Mouse (Mus musculus) retina, postnatal 7 days (tissue): ENCODE data around the gene Nrp1.

Experiments used
- DNase-seq: peaks from one replicate; pipeline ENCODE4 v3.0.0-alpha.2; 2012; ENCODE audit warnings: low read depth, low spot score

Gene Nrp1

GRCm38 (mm10) chr8:128371026-128371425 lies 12.6 kb downstream of the Nrp1 start:
- DNase-seq = no peak

- no peak for DNase-seq
Observed at GRCm38 (mm10) chr8:128371789-128372188, 13.4 kb downstream of the Nrp1 start.

- no peak for DNase-seq
Observed at GRCm38 (mm10) chr8:128372724-128373123, 14.3 kb downstream of the Nrp1 start.

GRCm38 (mm10) chr8:128373418-128373817 lies 15.0 kb downstream of the Nrp1 start:
- DNase-seq = no peak

- no peak for DNase-seq
Observed at GRCm38 (mm10) chr8:128375291-128375690, 16.9 kb downstream of the Nrp1 start.

- DNase-seq = no peak
Observed at GRCm38 (mm10) chr8:128383176-128383575, 24.8 kb downstream of the Nrp1 start.

GRCm38 (mm10) chr8:128384366-128384765 lies 26.0 kb downstream of the Nrp1 start:
- no peak for DNase-seq

- no peak for DNase-seq
Observed at GRCm38 (mm10) chr8:128384921-128385332, 26.5 kb downstream of the Nrp1 start.

- DNase-seq = no peak
Observed at GRCm38 (mm10) chr8:128386963-128387621, 28.7 kb downstream of the Nrp1 start.

- DNase-seq = no peak
Observed at GRCm38 (mm10) chr8:128390759-128391158, 32.4 kb downstream of the Nrp1 start.

- DNase-seq = no peak
Observed at GRCm38 (mm10) chr8:128391182-128391760, 32.9 kb downstream of the Nrp1 start.

GRCm38 (mm10) chr8:128394671-128395193 lies 36.3 kb downstream of the Nrp1 start:
- DNase-seq = no peak

GRCm38 (mm10) chr8:128396968-128397367 lies 38.6 kb downstream of the Nrp1 start:
- no peak for DNase-seq

- DNase-seq = no peak
Observed at GRCm38 (mm10) chr8:128397441-128397840, 39.0 kb downstream of the Nrp1 start.

- no peak for DNase-seq
Observed at GRCm38 (mm10) chr8:128398472-128399091, 40.2 kb downstream of the Nrp1 start.

GRCm38 (mm10) chr8:128400286-128400685 lies 41.9 kb downstream of the Nrp1 start:
- no peak for DNase-seq

- no peak for DNase-seq
Observed at GRCm38 (mm10) chr8:128404876-128405275, 46.5 kb downstream of the Nrp1 start.

- DNase-seq = no peak
Observed at GRCm38 (mm10) chr8:128413381-128413780, 55.0 kb downstream of the Nrp1 start.

- DNase-seq = no peak
Observed at GRCm38 (mm10) chr8:128415730-128416684, 57.6 kb downstream of the Nrp1 start.

- no peak for DNase-seq
Observed at GRCm38 (mm10) chr8:128416896-128417295, 58.5 kb downstream of the Nrp1 start.

GRCm38 (mm10) chr8:128417956-128418796 lies 59.8 kb downstream of the Nrp1 start:
- no peak for DNase-seq
